20 mouse cellular contexts compared by ENCODE assay signal in genomic region chr2:50755616-50756450, GRCm38 (mm10).
DNase-seq lines count a peak whose midpoint lies in the region; ATAC-seq and TF ChIP-seq lines count a peak whose summit lies in the region.
"Had no signal": no experiment of that assay in that cellular context is flagged by ENCODE, and none has a peak within 500 bp of the region (broad histone marks: within the 10 kb centered on the region; RNA-seq: fewer than 3 reads in every experiment).

No protein-coding gene starts in this region.

- TF ChIP-seq CTCF in midbrain, postnatal 0 days (IDR thresholded peaks at IDR 0.05) = no peak

- 0 out of 2 replicates have a peak overlapping the region, but pooled peaks have one; percentile 10 for H3K4me2 ChIP-seq in forebrain, embryonic 12.5 days
- H3K4me2 ChIP-seq in hindbrain, embryonic 16.5 days (ENCODE audit: low read length) = no peak overlapping the region
- H3K4me2 ChIP-seq in midbrain, postnatal 0 days (ENCODE audit: low read depth, low read length, poor library complexity, severe bottlenecking) = no peak overlapping the region
- H3K4me2 ChIP-seq: embryonic facial prominence, embryonic 15.5 days had no signal

- 17% methylated on average over 9 of the region's 9 CpGs for WGBS in forebrain, embryonic 12.5 days
- whole genome bisulfite sequencing in hindbrain, embryonic 16.5 days = 14% methylated on average over 9 of the region's 9 CpGs
- 22% methylated on average over 9 of the region's 9 CpGs for WGBS in midbrain, postnatal 0 days

- H3K4me1 ChIP-seq in forebrain, embryonic 12.5 days = peaks cover 20% of the 10 kb centered on the region
- peaks cover 2% of the 10 kb centered on the region; the same call in 1 of the 2 replicates for H3K4me1 ChIP-seq in hindbrain, embryonic 16.5 days (ENCODE audit: control insufficient read depth, insufficient read depth, low read depth, low read length)
- 0 out of 2 replicates have a peak, but pooled peaks cover 3% of the 10 kb centered on the region for H3K4me1 ChIP-seq in midbrain, postnatal 0 days (ENCODE audit: insufficient read depth, low read length)

- peak; percentile 63 for ATAC-seq in forebrain, embryonic 12.5 days (ENCODE audit: low FRiP score)
- ATAC-seq in hindbrain, embryonic 16.5 days = peak; percentile 50; the same call in 1 of the 2 replicates
- no peak for ATAC-seq in midbrain, postnatal 0 days (ENCODE audit: low FRiP score)
- ATAC-seq: CD4-positive, CD25-positive, alpha-beta regulatory T cell, adult 4 months; intestine, embryonic 16.5 days; Patski had no signal

- DNase-seq in ZHBTc4 (ENCODE audit: low read depth, low spot score) (peak; percentile 35), MN1 (ENCODE audit: low spot score) (no peak)
- DNase-seq in midbrain, postnatal 0 days (ENCODE audit: low spot score) = peak; percentile 24
- DNase-seq in c-Kit-positive CD71-positive TER-119-positive erythroid progenitor cells, embryonic 14.5 days (ENCODE audit: low spot score) = no peak
- DNase-seq in left cerebral cortex, adult 18-20 months (ENCODE audit: low spot score in 2 of 2) = no peak
- no peak for DNase-seq in frontal cortex, postnatal 14 days (ENCODE audit: low spot score in 2 of 2)
- DNase-seq: adrenal gland, postnatal 10 days; cerebellum, postnatal 14 days; heart, adult 18-20 months; heart, postnatal 10 days; lung, postnatal 14 days; thymus, postnatal 14 days had no signal

- no peaks in the 10 kb centered on the region for H3K27me3 ChIP-seq in forebrain, embryonic 12.5 days
- H3K27me3 ChIP-seq in hindbrain, embryonic 16.5 days (replicated peaks; ENCODE audit: control insufficient read depth, insufficient read depth, low read length) = no peaks in the 10 kb centered on the region
- no peaks in the 10 kb centered on the region for H3K27me3 ChIP-seq in midbrain, postnatal 0 days (ENCODE audit: insufficient read depth, low read length)
- H3K27me3 ChIP-seq: embryonic facial prominence, embryonic 15.5 days; Patski had no signal

- H3K9me3 ChIP-seq in forebrain, embryonic 12.5 days = no peaks in the 10 kb centered on the region
- H3K9me3 ChIP-seq in hindbrain, embryonic 16.5 days (ENCODE audit: control insufficient read depth, low read length) = no peaks in the 10 kb centered on the region
- no peaks in the 10 kb centered on the region for H3K9me3 ChIP-seq in midbrain, postnatal 0 days (ENCODE audit: low read length)
- H3K9me3 ChIP-seq: embryonic facial prominence, embryonic 15.5 days had no signal

- H3K9ac ChIP-seq in forebrain, embryonic 12.5 days = no peak overlapping the region
- H3K9ac ChIP-seq in hindbrain, embryonic 16.5 days (ENCODE audit: low read depth, low read length) = no peak overlapping the region
- H3K9ac ChIP-seq in midbrain, postnatal 0 days (replicated peaks; ENCODE audit: low read length, poor library complexity, severe bottlenecking) = no peak overlapping the region
- H3K9ac ChIP-seq: embryonic facial prominence, embryonic 15.5 days; liver, embryonic 14.5 days had no signal

- no peaks in the 10 kb centered on the region for H3K36me3 ChIP-seq in forebrain, embryonic 12.5 days (replicated peaks)
- H3K36me3 ChIP-seq in hindbrain, embryonic 16.5 days (ENCODE audit: control insufficient read depth, insufficient read depth, low read length) = no peaks in the 10 kb centered on the region
- H3K36me3 ChIP-seq in midbrain, postnatal 0 days (ENCODE audit: insufficient read depth, low read length) = no peaks in the 10 kb centered on the region
- H3K36me3 ChIP-seq: embryonic facial prominence, embryonic 15.5 days had no signal

- peak overlapping the region; percentile 61 for H3K27ac ChIP-seq in forebrain, embryonic 12.5 days
- H3K27ac ChIP-seq in hindbrain, embryonic 16.5 days (ENCODE audit: low read depth, low read length) = no peak overlapping the region
- no peak overlapping the region for H3K27ac ChIP-seq in midbrain, postnatal 0 days (ENCODE audit: low read depth, low read length)
- H3K27ac ChIP-seq: embryonic facial prominence, embryonic 15.5 days; kidney, postnatal 0 days; liver, embryonic 14.5 days had no signal

- H3K4me3 ChIP-seq in forebrain, embryonic 12.5 days (replicated peaks) = no peak overlapping the region
- no peak overlapping the region for H3K4me3 ChIP-seq in hindbrain, embryonic 16.5 days (ENCODE audit: low read length)
- no peak overlapping the region for H3K4me3 ChIP-seq in midbrain, postnatal 0 days (ENCODE audit: low read depth, low read length)
- H3K4me3 ChIP-seq: embryonic facial prominence, embryonic 15.5 days had no signal

Comparison
In these comparisons a context has a peak if more than half of its experiments do, and no peak if none do; other contexts are left out.
1. DNase-seq: peak in ZHBTc4 (single experiment) and midbrain, postnatal 0 days (single experiment); none in c-Kit-positive CD71-positive TER-119-positive erythroid progenitor cells, embryonic 14.5 days (single experiment), left cerebral cortex, adult 18-20 months (0 of 2), frontal cortex, postnatal 14 days (0 of 2) and MN1 (single experiment).